Mouse (Mus musculus) liver, adult 2 months (tissue): ENCODE measurements around the gene Chst8.

Experiments
- CTCF ChIP-seq: fragments of 200-500 bp; IDR thresholded peaks from 2 replicates; pipeline ENCODE4 v1.5.1; 2011; ENCODE audit warnings: low read depth, low read length, control low read depth
- POLR2A ChIP-seq: fragments of 200-500 bp; IDR thresholded peaks from 2 replicates; pipeline ENCODE4 v1.6.1; 2011; ENCODE audit warnings: low read length, control low read depth; ENCODE audit not compliant: insufficient read depth; ENCODE audit errors: extremely low read depth

DNA sequence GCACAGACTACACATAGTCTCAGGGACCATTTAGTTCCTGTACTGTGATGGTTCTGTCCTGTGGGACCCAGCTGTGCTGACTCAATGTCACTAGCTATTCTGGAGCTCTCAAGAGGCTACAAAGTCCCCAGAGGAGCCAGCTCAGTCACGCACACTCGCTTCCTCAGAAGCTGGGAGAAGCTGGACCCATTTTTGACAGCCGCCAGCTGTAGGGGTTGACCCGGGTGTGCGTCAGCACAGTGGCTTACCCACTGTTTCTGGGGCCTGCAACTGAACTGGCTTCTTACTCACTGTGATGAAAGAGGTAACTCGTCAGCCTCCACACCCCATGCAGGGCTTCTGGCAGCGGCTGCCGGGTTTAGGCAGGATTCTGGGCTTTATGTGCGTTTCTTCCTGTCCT lies 66.3 kb downstream of the Chst8 start:
- TF ChIP-seq POLR2A (no peak), CTCF (no peak)
